Mouse (Mus musculus): ENCODE results near the gene Shpk. TPM values are rescaled to one million over a fixed set of nuclear protein-coding genes. Genes with fewer than 3 reads are reported as not detected.

The Shpk gene
- polyA plus RNA-seq, 1 experiment from 2014 or later = 1.8 TPM

GRCm38 (mm10) chr11:73201597-73201996, 2.3 kb downstream of the Shpk start:
- no peaks in the 10 kb centered on the region for H3K9me3 ChIP-seq
- no peak overlapping the region for H3K27ac ChIP-seq
- H3K4me1 ChIP-seq = peaks cover 27% of the 10 kb centered on the region
- WGBS = 33% methylated on average over 4 of the region's 4 CpGs
- H3K4me3 ChIP-seq = no peak overlapping the region
- H3K27me3 ChIP-seq (replicated peaks) = no peaks in the 10 kb centered on the region
- no peak for ATAC-seq (replicated peaks)
- H3K4me2 ChIP-seq = no peak overlapping the region
- no peaks in the 10 kb centered on the region for H3K36me3 ChIP-seq (replicated peaks)
- H3K9ac ChIP-seq = no peak overlapping the region

- H3K9me3 ChIP-seq = no peaks in the 10 kb centered on the region
- no peak overlapping the region for H3K4me3 ChIP-seq
These were observed 4.6 kb downstream of the Shpk start for GRCm38 (mm10) chr11:73203895-73204294.

GRCm38 (mm10) chr11:73205194-73205593, 5.9 kb downstream of the Shpk start:
- Histone ChIP-seq H3K4me2 (no peak overlapping the region), H3K36me3 (replicated peaks) (no peaks in the 10 kb centered on the region), H3K27me3 (replicated peaks) (no peaks in the 10 kb centered on the region), H3K4me1 (no peaks in the 10 kb centered on the region), H3K27ac (no peak overlapping the region), H3K9me3 (no peaks in the 10 kb centered on the region), H3K4me3 (no peak overlapping the region), H3K9ac (no peak overlapping the region)
- ATAC-seq (replicated peaks) = no peak
- WGBS = 86% methylated on average over 7 of the region's 7 CpGs

More at GRCm38 (mm10) chr11:73203895-73204294, 4.6 kb downstream of the Shpk start:
- H3K27me3 ChIP-seq (replicated peaks) = no peaks in the 10 kb centered on the region
- H3K36me3 ChIP-seq (replicated peaks) = no peaks in the 10 kb centered on the region
- WGBS = 87% methylated on average over 8 of the region's 8 CpGs
- no peak overlapping the region for H3K4me2 ChIP-seq
- ATAC-seq (replicated peaks) = no peak
- no peak overlapping the region for H3K9ac ChIP-seq
- H3K27ac ChIP-seq = no peak overlapping the region
- H3K4me1 ChIP-seq = peaks cover 6% of the 10 kb centered on the region; the same call in 1 of the 2 replicates

GRCm38 (mm10) chr11:73207621-73208020, 8.4 kb downstream of the Shpk start:
- Histone ChIP-seq H3K9me3 (no peaks in the 10 kb centered on the region), H3K4me1 (no peaks in the 10 kb centered on the region), H3K36me3 (replicated peaks) (no peaks in the 10 kb centered on the region), H3K4me2 (no peak overlapping the region), H3K9ac (no peak overlapping the region), H3K27ac (no peak overlapping the region), H3K4me3 (no peak overlapping the region), H3K27me3 (replicated peaks) (no peaks in the 10 kb centered on the region)
- no peak for ATAC-seq (replicated peaks)
- WGBS = 85% methylated on average over 2 of the region's 2 CpGs

GRCm38 (mm10) chr11:73213956-73214355, 14.7 kb downstream of the Shpk start:
- no peak overlapping the region for H3K4me3 ChIP-seq
- H3K9me3 ChIP-seq = no peaks in the 10 kb centered on the region
- H3K27ac ChIP-seq = no peak overlapping the region
- ATAC-seq (replicated peaks) = no peak
- H3K9ac ChIP-seq = no peak overlapping the region
- H3K4me1 ChIP-seq = no peaks in the 10 kb centered on the region
- H3K27me3 ChIP-seq (replicated peaks) = no peaks in the 10 kb centered on the region
- H3K4me2 ChIP-seq = no peak overlapping the region
- H3K36me3 ChIP-seq (replicated peaks) = no peaks in the 10 kb centered on the region
- 85% methylated on average over 3 of the region's 3 CpGs for WGBS

GRCm38 (mm10) chr11:73219671-73220070, 20.4 kb downstream of the Shpk start:
- WGBS = 60% methylated on average over 2 of the region's 2 CpGs
- Histone ChIP-seq H3K27ac (no peak overlapping the region), H3K9me3 (no peaks in the 10 kb centered on the region), H3K27me3 (replicated peaks) (no peaks in the 10 kb centered on the region), H3K4me1 (no peaks in the 10 kb centered on the region), H3K9ac (no peak overlapping the region), H3K36me3 (replicated peaks) (no peaks in the 10 kb centered on the region), H3K4me3 (no peak overlapping the region), H3K4me2 (no peak overlapping the region)
- no peak for ATAC-seq (replicated peaks)

GRCm38 (mm10) chr11:73220651-73221050, 21.4 kb downstream of the Shpk start:
- ATAC-seq (replicated peaks) = no peak
- Histone ChIP-seq H3K36me3 (replicated peaks) (no peaks in the 10 kb centered on the region), H3K4me2 (no peak overlapping the region), H3K9ac (no peak overlapping the region), H3K27ac (no peak overlapping the region), H3K27me3 (replicated peaks) (no peaks in the 10 kb centered on the region), H3K4me3 (no peak overlapping the region), H3K4me1 (no peaks in the 10 kb centered on the region), H3K9me3 (no peaks in the 10 kb centered on the region)
- 84% methylated on average over 1 of the region's 1 CpGs for WGBS

- no peak overlapping the region for H3K4me2 ChIP-seq
- no peaks in the 10 kb centered on the region for H3K36me3 ChIP-seq (replicated peaks)
- H3K27ac ChIP-seq = no peak overlapping the region
- no peaks in the 10 kb centered on the region for H3K27me3 ChIP-seq (replicated peaks)
- no peak overlapping the region for H3K9ac ChIP-seq
- no peaks in the 10 kb centered on the region for H3K4me1 ChIP-seq
- 54% methylated on average over 5 of the region's 5 CpGs for WGBS
- H3K4me3 ChIP-seq = no peak overlapping the region
- H3K9me3 ChIP-seq = no peaks in the 10 kb centered on the region
- no peak for ATAC-seq (replicated peaks)
These were observed 23.6 kb downstream of the Shpk start for GRCm38 (mm10) chr11:73222846-73223245.

GRCm38 (mm10) chr11:73223966-73224365, 24.7 kb downstream of the Shpk start:
- H3K4me3 ChIP-seq = no peak overlapping the region
- no peaks in the 10 kb centered on the region for H3K36me3 ChIP-seq (replicated peaks)
- 74% methylated on average over 2 of the region's 2 CpGs for WGBS
- no peaks in the 10 kb centered on the region for H3K4me1 ChIP-seq
- H3K27ac ChIP-seq = no peak overlapping the region
- H3K27me3 ChIP-seq (replicated peaks) = no peaks in the 10 kb centered on the region
- no peaks in the 10 kb centered on the region for H3K9me3 ChIP-seq
- no peak for ATAC-seq (replicated peaks)
- H3K4me2 ChIP-seq = no peak overlapping the region
- no peak overlapping the region for H3K9ac ChIP-seq

- Histone ChIP-seq H3K9me3 (no peaks in the 10 kb centered on the region), H3K4me3 (no peak overlapping the region), H3K9ac (no peak overlapping the region), H3K36me3 (replicated peaks) (no peaks in the 10 kb centered on the region), H3K27me3 (replicated peaks) (no peaks in the 10 kb centered on the region), H3K27ac (no peak overlapping the region), H3K4me2 (no peak overlapping the region), H3K4me1 (no peaks in the 10 kb centered on the region)
- WGBS = 91% methylated on average over 6 of the region's 6 CpGs
- ATAC-seq (replicated peaks) = no peak
These were observed 26.6 kb downstream of the Shpk start for GRCm38 (mm10) chr11:73225856-73226255.

- no peak for ATAC-seq (replicated peaks)
- H3K4me2 ChIP-seq = no peak overlapping the region
- no peaks in the 10 kb centered on the region for H3K36me3 ChIP-seq (replicated peaks)
- no peak overlapping the region for H3K4me3 ChIP-seq
- H3K27ac ChIP-seq = no peak overlapping the region
- WGBS = 78% methylated on average over 5 of the region's 5 CpGs
- no peaks in the 10 kb centered on the region for H3K27me3 ChIP-seq (replicated peaks)
- no peak overlapping the region for H3K9ac ChIP-seq
- H3K4me1 ChIP-seq = no peaks in the 10 kb centered on the region
- H3K9me3 ChIP-seq = no peaks in the 10 kb centered on the region
These were observed 29.6 kb downstream of the Shpk start for GRCm38 (mm10) chr11:73228881-73229280.

GRCm38 (mm10) chr11:73230081-73230480, 30.8 kb downstream of the Shpk start:
- H3K9ac ChIP-seq = no peak overlapping the region
- H3K4me2 ChIP-seq = no peak overlapping the region
- H3K36me3 ChIP-seq (replicated peaks) = no peaks in the 10 kb centered on the region
- no peak overlapping the region for H3K27ac ChIP-seq
- no peak for ATAC-seq (replicated peaks)
- H3K4me3 ChIP-seq = no peak overlapping the region
- no peaks in the 10 kb centered on the region for H3K27me3 ChIP-seq (replicated peaks)
- no peaks in the 10 kb centered on the region for H3K9me3 ChIP-seq
- H3K4me1 ChIP-seq = no peaks in the 10 kb centered on the region
- 89% methylated on average over 5 of the region's 5 CpGs for WGBS

GRCm38 (mm10) chr11:73232513-73232912, 33.3 kb downstream of the Shpk start:
- no peaks in the 10 kb centered on the region for H3K27me3 ChIP-seq (replicated peaks)
- H3K4me2 ChIP-seq = no peak overlapping the region
- no peaks in the 10 kb centered on the region for H3K9me3 ChIP-seq
- H3K4me3 ChIP-seq = no peak overlapping the region
- H3K4me1 ChIP-seq = no peaks in the 10 kb centered on the region
- no peaks in the 10 kb centered on the region for H3K36me3 ChIP-seq (replicated peaks)
- H3K9ac ChIP-seq = no peak overlapping the region
- 59% methylated on average over 2 of the region's 2 CpGs for WGBS
- H3K27ac ChIP-seq = no peak overlapping the region
- ATAC-seq (replicated peaks) = no peak
